Mouse (Mus musculus): Measurements from ENCODE around the gene Tmem117.

GRCm38 (mm10) chr15:94942465-94942864 lies 313.4 kb downstream of the Tmem117 start:
- TF ChIP-seq CTCF (IDR thresholded peaks at IDR 0.05; ENCODE audit: borderline replicate concordance, insufficient read depth, low read depth, low read length) = no peak
- no peak for TF ChIP-seq POLR2A (IDR thresholded peaks at IDR 0.05; ENCODE audit: borderline replicate concordance, insufficient read depth, low read length)

Data from cerebellum, adult 2 months (tissue).